ENCODE assay signal across 8 mouse cellular contexts in the genomic region with DNA sequence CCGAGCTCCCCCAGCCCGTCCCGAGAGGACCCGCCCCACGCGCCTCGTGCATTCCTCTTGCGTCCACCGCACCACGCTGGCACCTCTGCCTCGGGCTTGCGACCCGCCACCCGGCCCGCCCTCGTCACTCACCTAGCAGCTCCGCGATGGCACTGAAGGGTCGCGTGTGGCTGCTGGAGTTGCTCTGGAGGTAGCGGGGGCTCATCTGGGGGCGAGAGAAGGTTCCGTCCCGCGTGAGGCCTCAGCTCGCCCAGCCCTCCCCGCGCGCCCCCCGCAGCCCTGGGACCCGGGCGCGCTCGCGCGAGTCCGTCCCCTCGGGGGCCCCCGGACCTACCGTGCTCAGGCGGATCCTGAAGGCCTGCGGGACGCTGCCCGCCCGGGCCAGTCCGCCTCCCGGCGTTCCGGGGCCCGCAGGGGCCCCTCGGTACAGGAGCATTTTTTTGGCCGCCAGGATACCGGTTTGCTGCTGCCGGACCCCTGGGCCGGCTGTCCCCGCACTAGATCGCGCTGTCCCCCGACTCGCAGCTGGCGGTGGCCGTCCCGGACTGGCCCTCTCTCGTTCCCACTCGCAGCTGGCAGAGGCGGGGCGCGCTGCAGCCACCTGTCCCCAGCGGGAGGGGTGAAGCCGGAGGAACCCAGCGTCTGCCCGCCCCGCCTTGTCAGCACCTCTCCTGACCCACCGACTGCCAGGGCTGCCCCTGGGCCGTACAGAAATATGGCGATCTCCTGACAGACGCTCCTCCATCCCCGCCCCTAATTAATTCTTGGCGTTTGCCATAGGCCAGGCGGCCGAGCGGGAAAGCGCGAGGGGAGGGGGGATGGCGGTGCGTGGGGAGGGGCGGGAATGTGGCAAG. TPM values are rescaled to one million over a fixed set of nuclear protein-coding genes. Genes with fewer than 3 reads are reported as not detected.
DNase-seq lines count a peak whose midpoint lies in the region; ATAC-seq and TF ChIP-seq lines count a peak whose summit lies in the region.

A gene (minus strand): TSS at position 740 of the 854 bp plus-strand sequence.

- H3K9ac ChIP-seq in embryonic facial prominence, embryonic 11.5 days (replicated peaks; ENCODE audit: low read length), result peak within 1 kb of the TSS; percentile 56
- peak within 1 kb of the TSS; percentile 62 for H3K9ac ChIP-seq in kidney, embryonic 14.5 days (ENCODE audit: low read depth, low read length)
- H3K9ac ChIP-seq in limb, embryonic 15.5 days, result peak within 1 kb of the TSS; percentile 58
- H3K9ac ChIP-seq in midbrain, postnatal 0 days (replicated peaks; ENCODE audit: low read length, poor library complexity, severe bottlenecking), result peak within 1 kb of the TSS; percentile 60

- H3K4me2 ChIP-seq in embryonic facial prominence, embryonic 11.5 days (ENCODE audit: low read depth, low read length), result peak within 1 kb of the TSS; percentile 73
- peak within 1 kb of the TSS; percentile 65 for H3K4me2 ChIP-seq in kidney, embryonic 14.5 days (replicated peaks; ENCODE audit: low read depth, low read length)
- peak within 1 kb of the TSS; percentile 58 for H3K4me2 ChIP-seq in limb, embryonic 15.5 days
- H3K4me2 ChIP-seq in midbrain, postnatal 0 days (ENCODE audit: low read depth, low read length, poor library complexity, severe bottlenecking), result peak within 1 kb of the TSS; percentile 62

- no peaks in the 10 kb centered on the region for H3K9me3 ChIP-seq in embryonic facial prominence, embryonic 11.5 days (replicated peaks; ENCODE audit: control insufficient read depth, low read length)
- H3K9me3 ChIP-seq in heart, embryonic 10.5 days, result no peaks in the 10 kb centered on the region
- no peaks in the 10 kb centered on the region for H3K9me3 ChIP-seq in kidney, embryonic 14.5 days (ENCODE audit: control insufficient read depth, low read length)
- H3K9me3 ChIP-seq in limb, embryonic 15.5 days, result no peaks in the 10 kb centered on the region
- H3K9me3 ChIP-seq in midbrain, postnatal 0 days (ENCODE audit: low read length), result no peaks in the 10 kb centered on the region

- H3K4me3 ChIP-seq in embryonic facial prominence, embryonic 11.5 days (ENCODE audit: low read depth, low read length), result peak within 1 kb of the TSS; percentile 52
- peak within 1 kb of the TSS; percentile 70 for H3K4me3 ChIP-seq in heart, embryonic 10.5 days
- H3K4me3 ChIP-seq in kidney, embryonic 14.5 days (ENCODE audit: low read length), result peak within 1 kb of the TSS; percentile 53
- H3K4me3 ChIP-seq in limb, embryonic 15.5 days, result peak within 1 kb of the TSS; percentile 61
- peak within 1 kb of the TSS; percentile 56 for H3K4me3 ChIP-seq in midbrain, postnatal 0 days (ENCODE audit: low read depth, low read length)

- H3K27me3 ChIP-seq in embryonic facial prominence, embryonic 11.5 days (ENCODE audit: control insufficient read depth, insufficient read depth, low read length), result no peaks in the 10 kb centered on the region; the same call in 1 of the 2 replicates
- 0 out of 2 replicates have a peak, but pooled peaks cover 10% of the 10 kb centered on the region for H3K27me3 ChIP-seq in heart, embryonic 10.5 days (ENCODE audit: insufficient read depth, poor library complexity, severe bottlenecking)
- H3K27me3 ChIP-seq in kidney, embryonic 14.5 days (ENCODE audit: control insufficient read depth, insufficient read depth, low read length), result 0 out of 2 replicates have a peak, but pooled peaks cover 6% of the 10 kb centered on the region
- peaks cover 7% of the 10 kb centered on the region; the same call in 1 of the 2 replicates for H3K27me3 ChIP-seq in limb, embryonic 15.5 days
- no peaks in the 10 kb centered on the region for H3K27me3 ChIP-seq in midbrain, postnatal 0 days (ENCODE audit: insufficient read depth, low read length)

- 18% methylated on average over 42 of the region's 87 CpGs for WGBS in embryonic facial prominence, embryonic 11.5 days
- 15% methylated on average over 79 of the region's 87 CpGs for WGBS in heart, embryonic 10.5 days
- 29% methylated on average over 65 of the region's 87 CpGs for WGBS in kidney, embryonic 14.5 days
- 27% methylated on average over 72 of the region's 87 CpGs for WGBS in limb, embryonic 15.5 days
- WGBS in midbrain, postnatal 0 days, result 39% methylated on average over 35 of the region's 87 CpGs

- peak; percentile 18 to 51 for DNase-seq in urinary bladder, adult 18-20 months (ENCODE audit: low spot score in 2 of 2)
- no peak for DNase-seq in urinary bladder, postnatal 10 days (ENCODE audit: low spot score)
- peak; percentile 74 for DNase-seq in embryonic facial prominence, embryonic 11.5 days (ENCODE audit: low spot score)
- DNase-seq in heart, embryonic 10.5 days (ENCODE audit: low spot score), result peak; percentile 83
- DNase-seq in midbrain, postnatal 0 days (ENCODE audit: low spot score), result peak; percentile 71
- peak; percentile 51 for DNase-seq in testis, postnatal 14 days (ENCODE audit: low spot score)

- H3K27ac ChIP-seq in embryonic facial prominence, embryonic 11.5 days (replicated peaks; ENCODE audit: low read depth, low read length), result no peak within 1 kb of the TSS
- H3K27ac ChIP-seq in heart, embryonic 10.5 days, result peak within 1 kb of the TSS; percentile 85
- H3K27ac ChIP-seq in kidney, embryonic 14.5 days (ENCODE audit: low read depth, low read length), result no peak within 1 kb of the TSS
- H3K27ac ChIP-seq in limb, embryonic 15.5 days, result peak within 1 kb of the TSS; percentile 78
- no peak within 1 kb of the TSS for H3K27ac ChIP-seq in midbrain, postnatal 0 days (ENCODE audit: low read depth, low read length)

- peak; percentile 96 for ATAC-seq in embryonic facial prominence, embryonic 11.5 days (replicated peaks; ENCODE audit: insufficient number of reproducible peaks, low FRiP score, low TSS enrichment, low read depth)
- peak; percentile 92 for ATAC-seq in kidney, embryonic 14.5 days (ENCODE audit: low FRiP score, low TSS enrichment)
- ATAC-seq in limb, embryonic 15.5 days (ENCODE audit: insufficient number of reproducible peaks, low FRiP score, low TSS enrichment, low read depth), result peak; percentile 82
- ATAC-seq in midbrain, postnatal 0 days (ENCODE audit: low FRiP score), result peak; percentile 88

- no peaks in the 10 kb centered on the region for H3K36me3 ChIP-seq in embryonic facial prominence, embryonic 11.5 days (replicated peaks; ENCODE audit: control insufficient read depth, insufficient read depth, low read depth, low read length)
- no peaks in the 10 kb centered on the region for H3K36me3 ChIP-seq in heart, embryonic 10.5 days
- no peaks in the 10 kb centered on the region for H3K36me3 ChIP-seq in kidney, embryonic 14.5 days (ENCODE audit: control insufficient read depth, insufficient read depth, low read length)
- no peaks in the 10 kb centered on the region for H3K36me3 ChIP-seq in limb, embryonic 15.5 days
- H3K36me3 ChIP-seq in midbrain, postnatal 0 days (ENCODE audit: insufficient read depth, low read length), result no peaks in the 10 kb centered on the region

- no peak for TF ChIP-seq CTCF in midbrain, postnatal 0 days (IDR thresholded peaks at IDR 0.05)

- H3K4me1 ChIP-seq in embryonic facial prominence, embryonic 11.5 days (ENCODE audit: control insufficient read depth, insufficient read depth, low read length), result no peaks in the 10 kb centered on the region
- no peaks in the 10 kb centered on the region for H3K4me1 ChIP-seq in heart, embryonic 10.5 days
- no peaks in the 10 kb centered on the region for H3K4me1 ChIP-seq in kidney, embryonic 14.5 days (ENCODE audit: control insufficient read depth, insufficient read depth, low read length)
- H3K4me1 ChIP-seq in limb, embryonic 15.5 days, result no peaks in the 10 kb centered on the region
- no peaks in the 10 kb centered on the region for H3K4me1 ChIP-seq in midbrain, postnatal 0 days (ENCODE audit: insufficient read depth, low read length)

RNA-seq across cellular contexts. Expression of the gene that starts here (rescaled TPM):
- polyA plus RNA-seq in embryonic facial prominence, embryonic 11.5 days (2014; fragmentation: Nextera tagmentation; extraction: Ambion mirVana), result 10.9 and 13.4 TPM in 2 replicates
- 10.1 and 12.6 TPM in 2 replicates for polyA plus RNA-seq in heart, embryonic 10.5 days (2016; fragmentation: Nextera tagmentation; extraction: Ambion mirVana)
- 8.8 and 10.8 TPM in 2 replicates for polyA plus RNA-seq in kidney, embryonic 14.5 days (2014; fragmentation: Nextera tagmentation; extraction: Ambion mirVana)
- polyA plus RNA-seq in limb, embryonic 15.5 days (2015; fragmentation: Nextera tagmentation; extraction: Ambion mirVana), result 22.7 and 24.2 TPM in 2 replicates
- total RNA-seq in midbrain, postnatal 0 days (2014; rRNA removed), result 2.6 and 10.2 TPM in 2 replicates
- 2.5 and 3.1 TPM in 2 replicates for polyA plus RNA-seq in midbrain, postnatal 0 days (2015; fragmentation: Nextera tagmentation; extraction: Ambion mirVana)

Comparison
In these comparisons a context has a peak if more than half of its experiments do, and no peak if none do; other contexts are left out.
1. H3K27ac ChIP-seq: peak in heart, embryonic 10.5 days (single experiment) and limb, embryonic 15.5 days (single experiment); none in embryonic facial prominence, embryonic 11.5 days (single experiment), kidney, embryonic 14.5 days (single experiment) and midbrain, postnatal 0 days (single experiment).
2. Peak in every context shown above with its lines, with median percentiles within 50 percentile points of each other: ATAC-seq, H3K4me2 ChIP-seq, H3K4me3 ChIP-seq and H3K9ac ChIP-seq.